Mouse (Mus musculus) left cerebral cortex, adult 9 months (tissue): ENCODE data around the gene Chst11.

Experiments
- DNase-seq, 2 experiments: peaks; one replicate each; pipeline ENCODE4 v3.0.0; 2022; ENCODE audit warnings: low spot score in 2 of 2

Gene Chst11

GRCm38 (mm10) chr10:83078723-83079122 lies 93.4 kb downstream of the Chst11 start:
- DNase-seq = no peak

- no peak for DNase-seq
Observed at GRCm38 (mm10) chr10:83079755-83080154, 94.5 kb downstream of the Chst11 start.

- DNase-seq = no peak
Observed at GRCm38 (mm10) chr10:83080275-83080741, 95.0 kb downstream of the Chst11 start.

- DNase-seq = no peak
Observed at GRCm38 (mm10) chr10:83080930-83081329, 95.6 kb downstream of the Chst11 start.

GRCm38 (mm10) chr10:83083946-83084345 lies 98.6 kb downstream of the Chst11 start:
- no peak for DNase-seq

GRCm38 (mm10) chr10:83088318-83088717 lies 103.0 kb downstream of the Chst11 start:
- no peak for DNase-seq

- no peak for DNase-seq
Observed at GRCm38 (mm10) chr10:83088826-83089225, 103.5 kb downstream of the Chst11 start.

GRCm38 (mm10) chr10:83090185-83090584 lies 104.9 kb downstream of the Chst11 start:
- no peak for DNase-seq

- no peak for DNase-seq
Observed at GRCm38 (mm10) chr10:83093705-83094104, 108.4 kb downstream of the Chst11 start.

GRCm38 (mm10) chr10:83094248-83094647 lies 109.0 kb downstream of the Chst11 start:
- no peak for DNase-seq

GRCm38 (mm10) chr10:83094821-83095725 lies 109.8 kb downstream of the Chst11 start:
- no peak for DNase-seq

GRCm38 (mm10) chr10:83096257-83096656 lies 111.0 kb downstream of the Chst11 start:
- DNase-seq = no peak

- DNase-seq = no peak
Observed at GRCm38 (mm10) chr10:83098940-83099339, 113.6 kb downstream of the Chst11 start.

GRCm38 (mm10) chr10:83099669-83100068 lies 114.4 kb downstream of the Chst11 start:
- DNase-seq = no peak

- no peak for DNase-seq
Observed at GRCm38 (mm10) chr10:83100890-83101289, 115.6 kb downstream of the Chst11 start.

GRCm38 (mm10) chr10:83101421-83102207 lies 116.3 kb downstream of the Chst11 start:
- peak in 1 of 2 experiments; percentile 51 for DNase-seq

GRCm38 (mm10) chr10:83102745-83103144 lies 117.4 kb downstream of the Chst11 start:
- DNase-seq = no peak

GRCm38 (mm10) chr10:83104221-83104620 lies 118.9 kb downstream of the Chst11 start:
- no peak for DNase-seq

- peak in 1 of 2 experiments; percentile 62 for DNase-seq
Observed at GRCm38 (mm10) chr10:83106152-83106746, 121.0 kb downstream of the Chst11 start.

- no peak for DNase-seq
Observed at GRCm38 (mm10) chr10:83107385-83107784, 122.1 kb downstream of the Chst11 start.

- peak in 1 of 2 experiments; percentile 31 for DNase-seq
Observed at GRCm38 (mm10) chr10:83107921-83108738, 122.8 kb downstream of the Chst11 start.
